Mouse (Mus musculus) myocyte (in vitro differentiated cells): ENCODE data around the gene Celf2.

Experiments
- POLR2A ChIP-seq: IDR thresholded peaks from one replicate; pipeline ENCODE4 v1.6.1; 2011; ENCODE audit warnings: low read depth, mild to moderate bottlenecking, control low read depth, moderate library complexity; ENCODE audit not compliant: insufficient read length
- USF1 ChIP-seq: IDR thresholded peaks from one replicate; pipeline ENCODE4 v1.6.1; 2011; ENCODE audit warnings: low read depth, mild to moderate bottlenecking, control low read depth, moderate library complexity

- TF ChIP-seq POLR2A (no peak), USF1 (no peak)
Measured at GRCm38 (mm10) chr2:7526696-7527095, 17.3 kb upstream of the Celf2 start.
